Mouse (Mus musculus) frontal cortex, postnatal 14 days (tissue): Measurements from ENCODE around the gene Tmf1.

Experiments
- DNase-seq, 2 experiments: peaks; one replicate each; pipeline ENCODE4 v3.0.0; 2022; ENCODE audit warnings: low spot score in 2 of 2

The Tmf1 gene

DNA sequence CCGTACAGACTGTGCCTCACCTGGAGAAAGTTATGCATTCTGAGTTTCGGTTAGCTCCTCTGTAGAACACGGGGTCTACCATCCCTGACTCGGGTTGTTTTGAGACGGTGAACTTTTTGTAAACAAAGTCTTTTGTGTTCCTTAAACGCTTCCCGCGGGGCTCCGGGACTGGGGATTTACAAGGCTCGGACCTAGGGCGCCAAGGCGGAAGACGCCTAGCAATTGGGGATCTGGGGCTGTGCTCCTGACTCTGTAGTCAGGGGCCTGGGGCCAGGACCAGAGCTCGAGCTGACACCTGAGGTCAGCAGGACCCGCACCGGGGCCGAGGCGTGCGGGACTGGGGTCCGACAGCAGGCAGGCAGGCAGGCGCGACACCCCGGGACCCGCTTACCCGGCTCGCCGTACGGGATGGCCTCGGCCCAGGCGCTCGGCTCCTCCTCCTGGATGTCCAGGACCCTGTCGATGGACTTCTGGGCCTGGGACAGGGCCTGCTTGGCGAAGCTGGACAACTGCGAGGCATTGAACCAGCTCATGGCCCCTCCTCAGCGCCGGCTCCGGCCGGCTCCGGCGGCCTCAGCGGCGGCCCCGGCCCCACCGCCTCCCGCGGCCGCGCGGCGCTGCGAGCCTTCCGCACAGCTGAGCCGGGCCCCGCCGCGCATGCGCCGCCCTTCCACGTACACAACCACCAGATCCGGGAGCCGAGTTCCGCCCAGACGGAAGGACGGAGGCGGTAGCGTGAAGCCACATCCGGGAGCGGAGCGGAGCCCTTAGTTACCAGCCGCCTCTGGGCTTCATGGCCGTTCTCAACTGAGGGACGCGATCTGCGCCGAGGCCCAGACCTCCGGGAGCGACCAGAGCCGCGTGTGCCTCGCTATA lies at the start of gene Tmf1:
TSS of gene Tmf1 (minus strand) at position 632 of the 876 bp plus-strand sequence.
- peak; percentile 90 to 92 for DNase-seq

GRCm38 (mm10) chr6:97227067-97227847 lies 48.3 kb upstream of the Tmf1 start:
- DNase-seq: no peak

GRCm38 (mm10) chr6:97226083-97226491 lies 47.2 kb upstream of the Tmf1 start:
- no peak for DNase-seq

GRCm38 (mm10) chr6:97224505-97224904 lies 45.6 kb upstream of the Tmf1 start:
- no peak for DNase-seq

GRCm38 (mm10) chr6:97223566-97223965 lies 44.6 kb upstream of the Tmf1 start:
- DNase-seq: no peak

- no peak for DNase-seq
Measured at GRCm38 (mm10) chr6:97222931-97223467, 44.1 kb upstream of the Tmf1 start.

- no peak for DNase-seq
Measured at GRCm38 (mm10) chr6:97222321-97222720, 43.4 kb upstream of the Tmf1 start.

- peak; percentile 39 to 52 for DNase-seq
Measured at GRCm38 (mm10) chr6:97221205-97222025, 42.5 kb upstream of the Tmf1 start.

DNA sequence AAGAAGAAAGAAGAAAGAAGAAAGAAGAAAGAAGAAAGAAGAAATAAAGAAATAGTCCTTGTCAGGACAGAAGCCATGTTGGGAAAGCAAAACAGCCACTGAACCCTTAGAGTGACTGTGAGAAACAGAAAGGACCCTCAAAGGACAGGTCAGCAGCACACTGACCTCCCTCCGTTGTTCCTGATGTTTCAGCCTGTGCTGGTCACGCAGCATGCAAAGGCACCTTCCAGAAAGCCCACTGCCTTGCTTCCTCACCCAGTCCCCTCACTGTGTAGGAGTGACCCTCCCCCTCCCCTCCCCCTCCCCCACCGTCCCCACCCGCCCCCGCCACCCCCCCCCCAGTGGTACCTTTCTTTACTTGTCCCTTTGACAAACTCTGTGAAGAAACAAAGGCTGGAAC lies 41.8 kb upstream of the Tmf1 start:
- DNase-seq: no peak

GRCm38 (mm10) chr6:97216154-97216821 lies 37.4 kb upstream of the Tmf1 start:
- DNase-seq: no peak

DNA sequence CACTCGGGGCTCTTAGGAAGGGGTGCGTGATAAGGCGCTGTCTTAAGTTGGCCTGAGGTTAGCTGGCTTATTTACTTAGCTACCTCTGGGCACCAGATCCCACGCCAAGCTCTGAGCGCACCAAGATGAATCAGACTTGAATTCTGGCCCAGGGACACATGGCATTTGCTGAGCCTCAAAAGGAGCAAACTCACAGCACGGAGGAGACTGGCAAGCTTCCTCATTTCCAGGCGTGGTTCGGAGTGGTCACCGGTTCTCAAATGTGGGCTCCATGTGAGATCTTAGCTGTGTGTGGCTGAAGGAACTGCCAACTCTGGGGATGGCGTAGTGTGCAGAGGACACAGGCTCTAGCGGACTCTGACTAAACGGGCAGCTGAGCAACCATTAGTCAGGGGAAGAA lies 33.1 kb upstream of the Tmf1 start:
- DNase-seq: peak in 1 of 2 experiments; percentile 31

DNA sequence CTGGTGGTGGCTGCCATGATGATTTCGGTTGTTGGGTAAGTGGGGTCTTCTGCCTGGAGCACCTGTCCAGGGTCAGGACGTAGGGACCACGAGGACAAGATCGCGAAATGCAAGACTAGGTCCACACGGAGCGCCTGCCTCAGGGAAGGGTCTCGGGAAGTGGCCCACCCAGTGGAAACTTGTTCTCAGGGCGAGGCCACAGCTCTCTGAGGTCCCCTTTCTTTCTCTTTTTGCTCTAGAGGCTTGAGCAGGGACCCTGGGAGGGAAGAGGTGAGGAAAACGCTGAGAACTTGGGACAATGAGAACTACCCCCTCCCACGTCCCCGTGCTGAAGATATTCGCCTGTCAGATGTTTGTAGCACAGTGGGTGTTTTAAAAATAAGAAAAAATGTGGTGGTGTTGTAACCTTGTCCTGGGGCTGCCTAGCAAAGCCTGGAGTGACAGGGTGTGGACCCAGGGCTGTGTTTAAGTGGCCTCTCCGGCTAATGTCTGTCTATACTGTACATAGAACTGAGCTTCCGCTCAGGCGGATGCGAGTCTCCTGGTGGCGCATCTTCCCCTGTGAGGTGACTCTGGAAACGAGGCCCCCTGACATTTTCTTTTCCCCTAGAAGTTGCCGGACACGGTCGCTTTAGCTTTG lies 32.2 kb upstream of the Tmf1 start:
- DNase-seq: no peak

GRCm38 (mm10) chr6:97210191-97210961 lies 31.5 kb upstream of the Tmf1 start, which contains the start of gene Arl6ip5:
Gene Arl6ip5, plus strand, starts transcription at chr6:97210689.
- DNase-seq: peak; percentile 83 to 87

GRCm38 (mm10) chr6:97209751-97210150 lies 30.8 kb upstream of the Tmf1 start:
- no peak for DNase-seq

- no peak for DNase-seq
Measured at GRCm38 (mm10) chr6:97209201-97209600, 30.3 kb upstream of the Tmf1 start.

- DNase-seq: no peak
Measured at GRCm38 (mm10) chr6:97208406-97208805, 29.5 kb upstream of the Tmf1 start.

GRCm38 (mm10) chr6:97207085-97207484 lies 28.2 kb upstream of the Tmf1 start:
- DNase-seq: no peak

DNA sequence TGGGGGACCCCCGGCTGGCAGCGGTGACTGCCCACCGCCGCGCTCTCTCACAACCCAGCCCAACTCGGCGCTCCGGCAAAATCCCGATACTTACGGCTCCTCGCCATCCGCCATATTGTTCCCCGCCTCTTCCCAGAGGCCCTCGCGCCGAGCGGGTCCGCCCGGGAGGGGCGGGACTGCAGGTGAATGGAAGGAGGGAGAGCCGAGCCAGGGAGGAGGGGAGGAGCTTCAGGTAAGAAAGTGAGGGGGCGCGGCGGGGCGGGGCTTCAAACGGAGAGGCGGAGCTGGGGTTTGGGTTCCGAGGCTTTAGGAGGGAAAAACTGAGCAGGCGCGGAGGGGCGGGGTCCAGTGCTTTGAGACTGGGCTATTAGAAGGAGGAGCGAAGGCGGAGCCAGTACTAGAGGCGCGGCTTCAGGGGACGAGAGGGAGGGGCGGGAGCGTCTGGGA lies 26.5 kb upstream of the Tmf1 start, which contains the start of gene Uba3:
TSS of gene Uba3 (minus strand) at position 209 of the 447 bp plus-strand sequence.
- DNase-seq: peak; percentile 96 to 99

DNA sequence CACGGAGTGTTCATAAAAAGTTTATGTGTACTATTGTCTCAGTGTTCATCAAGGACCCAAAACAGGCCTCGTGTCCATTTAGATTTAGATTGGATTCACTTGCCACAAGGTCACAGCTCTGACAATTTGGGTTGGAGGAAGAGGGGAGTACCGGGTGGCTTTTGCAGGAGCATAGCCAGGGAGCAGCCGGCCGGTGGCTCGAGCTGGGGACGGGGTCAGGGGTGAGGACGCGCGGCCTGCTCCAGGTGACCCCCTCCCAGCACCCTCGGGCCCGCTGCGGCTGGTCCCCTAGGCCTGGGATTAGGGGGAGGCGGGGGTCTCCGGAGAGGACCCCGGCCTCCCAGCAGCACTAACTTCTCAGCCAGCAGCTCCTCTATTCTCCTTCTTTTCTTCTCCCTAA lies 26.0 kb upstream of the Tmf1 start:
- DNase-seq: no peak
